Mouse (Mus musculus) hindbrain, embryonic 15.5 days (tissue): ENCODE data around the gene Nop9. TPM values are rescaled to one million over a fixed set of nuclear protein-coding genes. Genes with fewer than 3 reads are reported as not detected.

Experiments used
- ATAC-seq: fragments of 200-750 bp; cut with Nextera tagmentation; 2 replicates; pipeline ENCODE4 v1.8.0; 2017; ENCODE audit warnings: low read depth, moderate number of reproducible peaks, moderate TSS enrichment; ENCODE audit not compliant: low FRiP score
- H3K27ac ChIP-seq: fragments of 300-500 bp; sonication (generic); replicated peaks from 2 replicates; pipeline ENCODE4 v1.5.1; 2015; ENCODE audit warnings: mild to moderate bottlenecking, inconsistent platforms
- H3K27me3 ChIP-seq: fragments of 300-500 bp; sonication (generic); 2 replicates; pipeline ENCODE4 v1.6.1; 2015; ENCODE audit warnings: control low read depth, inconsistent platforms
- H3K36me3 ChIP-seq: fragments of 300-500 bp; sonication (generic); 2 replicates; pipeline ENCODE4 v1.6.1; 2015; ENCODE audit warnings: control low read depth, inconsistent platforms
- H3K4me1 ChIP-seq: fragments of 300-500 bp; sonication (generic); replicated peaks from 2 replicates; pipeline ENCODE4 v1.6.1; 2015; ENCODE audit warnings: control low read depth, inconsistent platforms
- H3K4me2 ChIP-seq: fragments of 300-500 bp; sonication (generic); 2 replicates; pipeline ENCODE4 v1.6.1; 2015; ENCODE audit warnings: moderate library complexity, mild to moderate bottlenecking, inconsistent platforms
- H3K4me3 ChIP-seq: fragments of 300-500 bp; sonication (generic); 2 replicates; pipeline ENCODE4 v1.5.1; 2015; ENCODE audit warnings: mild to moderate bottlenecking, inconsistent platforms
- H3K9ac ChIP-seq: fragments of 300-500 bp; sonication (generic); 2 replicates; pipeline ENCODE4 v1.6.1; 2015; ENCODE audit warnings: inconsistent platforms
- H3K9me3 ChIP-seq: fragments of 300-500 bp; sonication (generic); 2 replicates; pipeline ENCODE4 v1.6.1; 2016; ENCODE audit warnings: control low read depth, inconsistent platforms
- WGBS: fragments of 180-500 bp; shearing (Covaris S2); methylation state at CpG from one replicate; pipeline ENCODE4 v1.1.7; 2015; 5-methylcytosine and 5-hydroxymethylcytosine counted together
- polyA plus RNA-seq: library from polyadenylated mRNA; unstranded; fragments of >200 nt; fragmentation: Nextera tagmentation; extraction: Ambion mirVana; gene quantifications from 2 replicates; pipeline ENCODE4 v1.2.1, GENCODE M21; 2015

Nop9 gene
- polyA plus RNA-seq: 29.4 and 29.8 TPM in 2 replicates

- H3K27me3 ChIP-seq: no peaks in the 10 kb centered on the region
- H3K27ac ChIP-seq: peak within 1 kb of the TSS; percentile 62
- ATAC-seq: peak; percentile 83
- H3K4me2 ChIP-seq: peak within 1 kb of the TSS; percentile 96
- peaks cover 10% of the 10 kb centered on the region for H3K36me3 ChIP-seq
- no peaks in the 10 kb centered on the region for H3K9me3 ChIP-seq
- WGBS: 1% methylated on average over 41 of the region's 48 CpGs
- H3K4me3 ChIP-seq: peak within 1 kb of the TSS; percentile 92
- peak within 1 kb of the TSS; percentile 77 for H3K9ac ChIP-seq
- H3K4me1 ChIP-seq: peaks cover 41% of the 10 kb centered on the region
These were observed at the start of gene Nop9, which contains the start of gene Dhrs1 for GRCm38 (mm10) chr14:55745180-55745860. Gene Nop9 (plus strand): TSS chr14:55745693. Gene Dhrs1 (minus strand): TSS chr14:55745690.

GRCm38 (mm10) chr14:55697226-55697625 is 48.3 kb upstream of the Nop9 start:
- Histone ChIP-seq H3K27ac (no peak overlapping the region), H3K4me2 (no peak overlapping the region)
- 85% methylated on average over 4 of the region's 4 CpGs for WGBS

GRCm38 (mm10) chr14:55701131-55701530 is 44.4 kb upstream of the Nop9 start:
- H3K4me2 ChIP-seq: no peak overlapping the region
- no peaks in the 10 kb centered on the region for H3K4me1 ChIP-seq
- H3K36me3 ChIP-seq: no peaks in the 10 kb centered on the region
- no peak overlapping the region for H3K27ac ChIP-seq
- no peaks in the 10 kb centered on the region for H3K9me3 ChIP-seq
- H3K27me3 ChIP-seq: no peaks in the 10 kb centered on the region
- no peak for ATAC-seq
- no peak overlapping the region for H3K4me3 ChIP-seq
- 70% methylated on average over 9 of the region's 9 CpGs for WGBS
- no peak overlapping the region for H3K9ac ChIP-seq

More at GRCm38 (mm10) chr14:55697226-55697625, 48.3 kb upstream of the Nop9 start:
- H3K27me3 ChIP-seq: no peaks in the 10 kb centered on the region
- H3K4me3 ChIP-seq: no peak overlapping the region
- no peak for ATAC-seq
- H3K4me1 ChIP-seq: no peaks in the 10 kb centered on the region
- no peaks in the 10 kb centered on the region for H3K36me3 ChIP-seq
- no peak overlapping the region for H3K9ac ChIP-seq
- H3K9me3 ChIP-seq: no peaks in the 10 kb centered on the region

- Histone ChIP-seq H3K36me3 (no peaks in the 10 kb centered on the region), H3K4me1 (no peaks in the 10 kb centered on the region), H3K9me3 (no peaks in the 10 kb centered on the region), H3K27ac (no peak overlapping the region), H3K4me2 (no peak overlapping the region), H3K27me3 (no peaks in the 10 kb centered on the region), H3K4me3 (no peak overlapping the region), H3K9ac (no peak overlapping the region)
- WGBS: 65% methylated on average over 6 of the region's 6 CpGs
- no peak for ATAC-seq
These were observed 42.7 kb upstream of the Nop9 start for GRCm38 (mm10) chr14:55702761-55703160.

GRCm38 (mm10) chr14:55706051-55706600 is 39.4 kb upstream of the Nop9 start:
- Histone ChIP-seq H3K27me3 (no peaks in the 10 kb centered on the region), H3K9me3 (no peaks in the 10 kb centered on the region), H3K4me2 (no peak overlapping the region), H3K4me3 (no peak overlapping the region), H3K4me1 (no peaks in the 10 kb centered on the region), H3K9ac (no peak overlapping the region), H3K36me3 (no peaks in the 10 kb centered on the region), H3K27ac (no peak overlapping the region)
- WGBS: 91% methylated on average over 8 of the region's 8 CpGs
- ATAC-seq: no peak

GRCm38 (mm10) chr14:55707397-55707796 is 38.1 kb upstream of the Nop9 start:
- 85% methylated on average over 5 of the region's 5 CpGs for WGBS
- no peaks in the 10 kb centered on the region for H3K9me3 ChIP-seq

GRCm38 (mm10) chr14:55709509-55709908 is 36.0 kb upstream of the Nop9 start:
- WGBS: 87% methylated on average over 4 of the region's 4 CpGs
- no peak for ATAC-seq
- no peaks in the 10 kb centered on the region for H3K4me1 ChIP-seq
- H3K4me3 ChIP-seq: no peak overlapping the region
- H3K4me2 ChIP-seq: no peak overlapping the region
- H3K36me3 ChIP-seq: no peaks in the 10 kb centered on the region
- no peaks in the 10 kb centered on the region for H3K9me3 ChIP-seq
- H3K27me3 ChIP-seq: peaks cover 7% of the 10 kb centered on the region; the same call in 1 of the 2 replicates
- no peak overlapping the region for H3K27ac ChIP-seq
- no peak overlapping the region for H3K9ac ChIP-seq

More at GRCm38 (mm10) chr14:55707397-55707796, 38.1 kb upstream of the Nop9 start:
- Histone ChIP-seq H3K9ac (no peak overlapping the region), H3K27me3 (no peaks in the 10 kb centered on the region), H3K36me3 (no peaks in the 10 kb centered on the region), H3K4me1 (no peaks in the 10 kb centered on the region), H3K27ac (no peak overlapping the region), H3K4me3 (no peak overlapping the region), H3K4me2 (no peak overlapping the region)
- no peak for ATAC-seq

GRCm38 (mm10) chr14:55711786-55712185 is 33.7 kb upstream of the Nop9 start:
- Histone ChIP-seq H3K4me3 (no peak overlapping the region), H3K9me3 (no peaks in the 10 kb centered on the region), H3K27me3 (peaks cover 7% of the 10 kb centered on the region; the same call in 1 of the 2 replicates), H3K27ac (no peak overlapping the region), H3K4me1 (no peaks in the 10 kb centered on the region), H3K4me2 (no peak overlapping the region), H3K9ac (no peak overlapping the region), H3K36me3 (no peaks in the 10 kb centered on the region; the same call in 1 of the 2 replicates)
- 79% methylated on average over 7 of the region's 7 CpGs for WGBS
- ATAC-seq: no peak

- Histone ChIP-seq H3K9ac (no peak overlapping the region), H3K4me1 (no peaks in the 10 kb centered on the region), H3K4me3 (no peak overlapping the region), H3K36me3 (peaks cover 5% of the 10 kb centered on the region), H3K9me3 (no peaks in the 10 kb centered on the region), H3K27me3 (peaks cover 7% of the 10 kb centered on the region; the same call in 1 of the 2 replicates), H3K4me2 (no peak overlapping the region), H3K27ac (no peak overlapping the region)
- ATAC-seq: no peak
- 19% methylated on average over 25 of the region's 25 CpGs for WGBS
These were observed 32.3 kb upstream of the Nop9 start for GRCm38 (mm10) chr14:55713007-55713728.

- Histone ChIP-seq H3K4me1 (no peaks in the 10 kb centered on the region), H3K9me3 (no peaks in the 10 kb centered on the region), H3K9ac (no peak within 1 kb of the TSS), H3K27me3 (peaks cover 7% of the 10 kb centered on the region; the same call in 1 of the 2 replicates), H3K4me3 (no peak within 1 kb of the TSS), H3K36me3 (peaks cover 11% of the 10 kb centered on the region), H3K4me2 (no peak within 1 kb of the TSS), H3K27ac (no peak within 1 kb of the TSS)
- ATAC-seq: no peak
- 25% methylated on average over 4 of the region's 4 CpGs for WGBS
These were observed 31.8 kb upstream of the Nop9 start, which contains the start of gene Tgm1 for GRCm38 (mm10) chr14:55713729-55714122. Gene Tgm1 (minus strand): TSS chr14:55713926.

GRCm38 (mm10) chr14:55714893-55715292 is 30.6 kb upstream of the Nop9 start:
- 38% methylated on average over 6 of the region's 6 CpGs for WGBS
- no peak overlapping the region for H3K9ac ChIP-seq
- H3K4me3 ChIP-seq: no peak overlapping the region
- H3K36me3 ChIP-seq: peaks cover 12% of the 10 kb centered on the region
- H3K4me2 ChIP-seq: no peak overlapping the region
- H3K27ac ChIP-seq: no peak overlapping the region
- ATAC-seq: no peak
- no peaks in the 10 kb centered on the region for H3K4me1 ChIP-seq
- H3K27me3 ChIP-seq: peaks cover 7% of the 10 kb centered on the region; the same call in 1 of the 2 replicates
- H3K9me3 ChIP-seq: no peaks in the 10 kb centered on the region

- Histone ChIP-seq H3K9ac (no peak overlapping the region), H3K9me3 (no peaks in the 10 kb centered on the region), H3K4me1 (peaks cover 9% of the 10 kb centered on the region), H3K4me2 (no peak overlapping the region), H3K4me3 (no peak overlapping the region), H3K27me3 (peaks cover 7% of the 10 kb centered on the region; the same call in 1 of the 2 replicates), H3K36me3 (peaks cover 12% of the 10 kb centered on the region), H3K27ac (no peak overlapping the region)
- WGBS: 94% methylated on average over 6 of the region's 6 CpGs
- ATAC-seq: no peak
These were observed 29.2 kb upstream of the Nop9 start for GRCm38 (mm10) chr14:55716271-55716670.
